8 mouse cellular contexts compared by ENCODE assay signal in the genomic region with DNA sequence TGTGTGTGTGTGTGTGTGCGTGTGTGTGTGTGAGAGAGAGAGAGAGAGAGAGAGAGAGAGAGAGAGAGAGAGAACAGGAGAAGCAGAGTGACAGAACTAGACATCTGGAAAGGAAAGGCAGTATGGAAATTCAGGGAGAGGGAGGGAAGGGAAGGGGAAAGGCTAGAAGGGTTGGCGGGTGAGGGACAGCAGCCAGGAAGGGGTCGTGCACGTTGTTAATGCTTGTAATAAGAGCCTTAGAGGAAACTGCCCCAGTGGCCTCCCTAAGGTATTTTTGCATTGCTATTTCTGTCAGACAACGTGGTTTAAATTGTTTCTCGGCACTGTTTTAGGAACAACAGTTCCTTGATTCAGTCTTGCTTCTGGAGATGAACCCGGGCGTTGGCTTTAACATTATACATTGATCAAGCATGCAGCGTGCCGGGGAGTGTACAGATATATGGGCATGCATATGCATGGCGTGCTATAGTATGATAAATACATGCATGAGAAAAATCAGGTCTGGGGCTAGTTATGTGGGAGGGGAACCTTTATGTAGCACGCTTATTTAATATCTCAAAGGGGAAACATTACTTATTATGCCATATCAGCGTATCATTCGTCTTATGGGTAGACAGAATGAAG. TPM values are rescaled to one million over a fixed set of nuclear protein-coding genes. Genes with fewer than 3 reads are reported as not detected.
DNase-seq lines count a peak whose midpoint lies in the region; ATAC-seq and TF ChIP-seq lines count a peak whose summit lies in the region.

No protein-coding gene starts in this region.

- no peak overlapping the region for H3K4me3 ChIP-seq in heart, embryonic 10.5 days
- H3K4me3 ChIP-seq in midbrain, embryonic 15.5 days = no peak overlapping the region
- H3K4me3 ChIP-seq in cerebellum, adult 2 months (replicated peaks; ENCODE audit: insufficient read depth, low read depth, low read length) = no peak overlapping the region

- peaks cover 53% of the 10 kb centered on the region for H3K4me1 ChIP-seq in heart, embryonic 10.5 days
- peaks cover 19% of the 10 kb centered on the region for H3K4me1 ChIP-seq in midbrain, embryonic 15.5 days
- H3K4me1 ChIP-seq in cerebellum, adult 2 months (ENCODE audit: control insufficient read depth, insufficient read depth, low read length) = peaks cover 7% of the 10 kb centered on the region

- intact Hi-C loops in heart, postnatal 36 days (cut with DNase I) = loop anchor here (1.0 to 5.0 kb wide), 5 partner anchors 52 to 188 kb away; a partner anchor contains a TSS

- no peaks in the 10 kb centered on the region for H3K36me3 ChIP-seq in heart, embryonic 10.5 days
- no peaks in the 10 kb centered on the region for H3K36me3 ChIP-seq in midbrain, embryonic 15.5 days (replicated peaks)

- peak; percentile 77 for DNase-seq in heart, embryonic 10.5 days (ENCODE audit: low spot score)
- DNase-seq in heart, postnatal 36 days = no peak
- DNase-seq in embryo, embryonic 11 days = peak; percentile 72
- peak; percentile 11 for DNase-seq in heart, postnatal 4 days
- no peak for DNase-seq in adrenal gland, postnatal 36 days
- no peak for DNase-seq in adrenal gland, adult 18-20 months (ENCODE audit: low spot score in 2 of 2)
- DNase-seq in cerebellum, adult 2 months = no peak

- no peaks in the 10 kb centered on the region for H3K9me3 ChIP-seq in heart, embryonic 10.5 days
- no peaks in the 10 kb centered on the region for H3K9me3 ChIP-seq in midbrain, embryonic 15.5 days

- peak overlapping the region; percentile 19 for H3K4me2 ChIP-seq in midbrain, embryonic 15.5 days

- no peak for TF ChIP-seq POLR2A in cerebellum, adult 2 months (IDR thresholded peaks at IDR 0.05; ENCODE audit: borderline replicate concordance, insufficient read depth, low read length)

- no peak overlapping the region for H3K9ac ChIP-seq in midbrain, embryonic 15.5 days

- ATAC-seq in midbrain, embryonic 15.5 days (replicated peaks) = peak; percentile 53

- H3K27me3 ChIP-seq in heart, embryonic 10.5 days (ENCODE audit: insufficient read depth, poor library complexity, severe bottlenecking) = no peaks in the 10 kb centered on the region
- no peaks in the 10 kb centered on the region for H3K27me3 ChIP-seq in midbrain, embryonic 15.5 days (replicated peaks)
- no peaks in the 10 kb centered on the region for H3K27me3 ChIP-seq in cerebellum, adult 2 months (ENCODE audit: control insufficient read depth, insufficient read depth, low read length)

- 50% methylated on average over 14 of the region's 14 CpGs for WGBS in heart, embryonic 10.5 days
- 39% methylated on average over 14 of the region's 14 CpGs for WGBS in midbrain, embryonic 15.5 days
- WGBS in cerebellum, adult 2 months = 43% methylated on average over 14 of the region's 14 CpGs

- no peak for TF ChIP-seq CTCF in cerebellum, adult 2 months (IDR thresholded peaks at IDR 0.05; ENCODE audit: borderline replicate concordance, insufficient read depth, low read depth, low read length)

- peak overlapping the region; percentile 86 for H3K27ac ChIP-seq in heart, embryonic 10.5 days
- H3K27ac ChIP-seq in midbrain, embryonic 15.5 days = peak overlapping the region; percentile 56
- H3K27ac ChIP-seq in cerebellum, adult 2 months (ENCODE audit: insufficient read depth, low read length) = no peak overlapping the region

RNA-seq across cellular contexts. Expression of a gene that starts 52.6 kb away (rescaled TPM):
- polyA plus RNA-seq in heart, embryonic 10.5 days (2016; fragmentation: Nextera tagmentation; extraction: Ambion mirVana) = 4.8 and 5.6 TPM in 2 replicates
- total RNA-seq in heart, postnatal 36 days (2021) = 10 to 100 TPM; 27.1 to 29.3 TPM
- 10 to 100 TPM; 87.6 to 89.2 TPM for total RNA-seq in heart, postnatal 4 days (2021)
- 2.6 and 2.7 TPM in 2 replicates for polyA plus RNA-seq in midbrain, embryonic 15.5 days (2015; fragmentation: Nextera tagmentation; extraction: Ambion mirVana)
- 10 to 100 TPM; 47.6 to 53.9 TPM for total RNA-seq in adrenal gland, postnatal 36 days (2021)
- 10 to 100 TPM; 24.3 to 28.0 TPM for total RNA-seq in adrenal gland, adult 18-20 months (2021)
- 4.5 and 4.6 TPM in 2 replicates for polyA plus RNA-seq in cerebellum, adult 2 months (2012; rRNA removed)

Comparison
In these comparisons a context has a peak if more than half of its experiments do, and no peak if none do; other contexts are left out.
1. DNase-seq: peak in heart, embryonic 10.5 days (single experiment), embryo, embryonic 11 days (single experiment) and heart, postnatal 4 days (single experiment); none in heart, postnatal 36 days (0 of 2), adrenal gland, postnatal 36 days (0 of 2), adrenal gland, adult 18-20 months (0 of 2) and cerebellum, adult 2 months (0 of 2).